In genomic region chr1:59653243-59653911, GRCm38 (mm10) we compare ENCODE assay signal across 24 mouse cellular contexts.
"Had no signal": no experiment of that assay in that cellular context is flagged by ENCODE, and none has a peak within 500 bp of the region (broad histone marks: within the 10 kb centered on the region; RNA-seq: fewer than 3 reads in every experiment).

No protein-coding gene starts in this region.

- H3K9ac ChIP-seq: forebrain, postnatal 0 days; heart, embryonic 13.5 days; heart, embryonic 15.5 days; hindbrain, embryonic 13.5 days; hindbrain, embryonic 15.5 days; kidney, embryonic 15.5 days; limb, embryonic 13.5 days; limb, embryonic 15.5 days; liver, embryonic 12.5 days had no signal

- H3K4me1 ChIP-seq: heart, embryonic 13.5 days; heart, embryonic 15.5 days; hindbrain, embryonic 13.5 days; hindbrain, embryonic 15.5 days; kidney, embryonic 15.5 days; limb, embryonic 13.5 days; limb, embryonic 15.5 days; liver, embryonic 12.5 days had no signal

- DNase-seq: forebrain, postnatal 0 days; gastrocnemius, adult 2 months; gastrocnemius, postnatal 10 days; gastrocnemius, postnatal 25 days; heart, adult 2 months; heart, postnatal 14 days; heart, postnatal 36 days; kidney, adult 11 months; kidney, adult 2 months; kidney, postnatal 14 days; kidney, postnatal 36 days; layer of hippocampus, postnatal 36 days; left cerebral cortex, postnatal 4 days had no signal

- H3K27ac ChIP-seq: gastrocnemius, adult 2 months; heart, adult 2 months; heart, embryonic 13.5 days; heart, embryonic 15.5 days; hindbrain, embryonic 13.5 days; hindbrain, embryonic 15.5 days; hindbrain, postnatal 0 days; kidney, embryonic 15.5 days; kidney, postnatal 0 days; limb, embryonic 13.5 days; limb, embryonic 15.5 days; liver, embryonic 12.5 days had no signal

- ATAC-seq: forebrain, postnatal 0 days; hindbrain, postnatal 0 days; intestine, embryonic 16.5 days; liver, embryonic 12.5 days had no signal

- H3K27me3 ChIP-seq: heart, embryonic 13.5 days; heart, embryonic 15.5 days; hindbrain, embryonic 13.5 days; hindbrain, embryonic 15.5 days; kidney, embryonic 15.5 days; limb, embryonic 13.5 days; limb, embryonic 15.5 days; liver, embryonic 12.5 days had no signal

- H3K4me3 ChIP-seq: gastrocnemius, adult 2 months; heart, adult 2 months; heart, embryonic 13.5 days; heart, embryonic 15.5 days; hindbrain, embryonic 13.5 days; hindbrain, embryonic 15.5 days; kidney, embryonic 15.5 days; limb, embryonic 13.5 days; limb, embryonic 15.5 days; liver, embryonic 12.5 days had no signal

- H3K9me3 ChIP-seq: heart, embryonic 13.5 days; heart, embryonic 15.5 days; hindbrain, embryonic 13.5 days; hindbrain, embryonic 15.5 days; kidney, embryonic 15.5 days; limb, embryonic 13.5 days; limb, embryonic 15.5 days; liver, embryonic 12.5 days had no signal
